Mouse (Mus musculus): ENCODE measurements around the gene Grk6.
"Not testable (repeated sequence)": the region's sequence is repeated elsewhere in the genome, so short reads cannot be mapped to it uniquely, and the experiment has no call there.

Grk6 gene

DNA sequence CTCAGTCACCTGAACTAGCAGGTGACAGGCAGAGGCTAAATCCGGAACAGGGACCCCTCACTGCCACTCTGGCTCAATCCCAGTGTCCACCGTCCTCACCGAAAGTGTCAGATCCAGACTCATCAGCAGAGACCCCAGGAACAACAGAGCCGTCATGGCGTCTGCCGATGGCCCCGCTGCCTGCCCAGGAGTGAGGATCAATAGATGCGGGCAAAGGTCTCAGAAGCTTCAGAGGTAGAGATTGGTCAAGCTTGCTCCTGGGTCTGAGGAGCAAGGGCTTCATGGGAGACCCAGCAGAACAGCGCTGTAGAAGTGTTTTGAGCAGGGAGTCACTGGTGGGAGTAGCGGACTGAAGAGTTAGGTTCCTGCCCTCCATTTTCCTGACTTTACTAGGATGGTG lies 18.3 kb upstream of the Grk6 start, which contains the start of gene F12:
Gene F12 (minus strand): TSS at position 181 of the 400 bp plus-strand sequence.
- DNase-seq (ENCODE audit: low spot score): no peak

DNA sequence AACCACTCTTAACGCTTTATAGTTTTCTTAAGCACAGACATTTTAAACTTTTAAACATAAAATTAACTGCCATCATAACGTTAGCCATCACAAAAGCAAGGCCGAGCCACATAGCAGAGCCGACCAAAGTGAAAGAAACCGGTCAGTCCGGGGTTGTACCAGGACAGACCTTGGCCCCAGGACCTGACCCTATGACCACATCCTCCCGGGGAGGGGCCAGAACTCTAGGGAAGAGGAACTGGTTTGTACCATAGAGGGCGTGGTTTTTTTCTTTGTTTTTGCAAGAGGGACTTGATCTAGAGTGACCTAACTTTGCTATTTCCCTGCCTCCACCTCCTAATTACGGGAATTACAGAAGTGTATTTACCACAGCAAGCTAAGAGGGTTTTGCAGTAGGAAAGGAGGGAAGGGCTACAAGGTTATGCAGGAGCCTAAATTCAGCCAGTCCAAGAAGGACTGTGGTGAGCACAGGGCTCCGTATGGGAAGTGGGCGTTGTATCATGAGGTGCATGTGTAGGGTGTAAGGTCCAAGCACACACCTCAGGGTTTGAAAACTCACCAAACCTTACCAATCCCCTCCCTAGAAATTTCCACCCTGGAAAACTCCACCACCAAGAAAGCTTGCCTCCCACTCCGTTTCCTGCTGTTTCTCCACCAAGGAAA lies 15.5 kb upstream of the Grk6 start:
- DNase-seq (ENCODE audit: low spot score): peak; percentile 80

DNA sequence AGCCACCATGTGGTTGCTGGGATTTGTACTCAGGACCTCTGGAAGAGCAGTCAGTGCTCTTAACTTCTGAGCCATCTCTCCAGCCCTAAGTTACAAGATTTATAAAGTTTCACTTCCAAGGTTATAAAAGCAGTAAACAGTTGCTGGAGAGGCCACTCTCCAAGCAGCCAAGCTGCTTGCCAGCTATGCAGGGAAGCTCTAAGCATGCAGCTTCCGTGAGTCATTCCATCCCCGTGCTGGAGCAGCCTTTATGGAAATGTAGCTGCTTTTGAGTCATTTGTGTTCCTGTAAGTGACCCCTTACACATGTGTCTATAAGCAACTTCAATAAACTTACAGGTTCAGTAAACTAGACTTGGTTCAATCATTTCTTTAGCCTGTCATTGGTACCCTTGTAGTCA lies 14.3 kb upstream of the Grk6 start:
- DNase-seq (ENCODE audit: low spot score): no peak

DNA sequence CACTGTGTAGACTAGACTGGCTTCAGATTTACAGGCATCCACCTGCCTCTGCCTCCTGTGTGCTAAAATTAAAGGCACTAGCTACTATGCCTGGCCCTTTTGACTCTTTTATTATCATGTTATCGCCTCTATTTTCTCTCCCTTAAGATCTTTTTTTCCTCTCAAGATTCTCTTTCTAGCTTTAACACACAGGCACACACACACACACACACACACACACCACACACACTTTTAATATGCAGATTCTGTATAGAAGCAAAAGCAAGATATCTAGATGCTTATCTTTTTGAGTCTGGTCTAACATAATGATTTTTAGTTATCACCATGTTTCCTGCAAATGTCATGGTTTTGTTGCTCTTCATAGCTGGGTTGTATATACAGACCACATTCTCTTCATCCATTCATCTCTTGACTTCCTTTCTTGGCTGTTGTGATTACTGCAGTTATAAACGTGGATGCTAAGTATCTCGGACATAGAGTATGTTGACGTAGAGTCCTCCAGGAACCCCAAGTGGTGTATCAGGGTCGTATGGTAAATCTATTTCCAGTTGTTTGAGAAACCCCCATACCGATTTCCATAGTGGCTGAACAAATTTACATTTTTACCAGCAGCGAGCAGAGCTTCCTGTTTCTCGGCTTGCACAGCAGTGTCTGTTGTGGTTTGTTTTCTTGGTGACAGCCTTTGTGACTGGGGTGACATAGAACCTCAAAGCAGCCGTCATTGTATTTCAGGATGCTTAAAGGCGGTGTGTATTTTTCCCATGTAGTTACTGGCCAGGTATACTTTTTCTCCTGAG lies 12.8 kb upstream of the Grk6 start:
- DNase-seq (ENCODE audit: low spot score): no peak

DNA sequence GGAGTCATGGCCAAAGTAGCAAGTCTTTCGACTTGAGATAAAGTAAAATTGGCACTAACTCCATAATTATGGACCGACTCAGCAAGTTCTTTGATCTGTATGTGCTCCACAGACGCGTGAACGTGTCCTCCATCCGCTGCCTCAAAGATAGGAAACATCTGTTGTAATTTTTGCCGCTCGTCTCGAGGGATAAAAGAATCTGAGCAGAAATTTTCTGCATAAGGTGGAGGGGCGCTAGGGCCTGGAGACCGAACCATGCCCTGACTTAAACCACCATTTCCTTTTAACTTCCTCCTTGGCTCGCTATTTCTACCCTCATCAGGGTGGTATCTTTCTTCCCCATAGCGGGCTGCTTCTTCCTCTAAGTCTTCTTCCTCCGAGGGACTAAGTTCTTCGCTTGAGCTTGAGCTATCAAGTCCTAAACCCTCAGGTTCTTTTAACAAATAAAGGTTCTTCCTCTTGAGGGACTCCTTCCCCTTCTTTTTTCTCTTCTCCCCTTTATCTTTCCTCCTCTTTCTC lies 7.7 kb upstream of the Grk6 start:
- not testable (repeated sequence) for DNase-seq (ENCODE audit: low spot score)

DNA sequence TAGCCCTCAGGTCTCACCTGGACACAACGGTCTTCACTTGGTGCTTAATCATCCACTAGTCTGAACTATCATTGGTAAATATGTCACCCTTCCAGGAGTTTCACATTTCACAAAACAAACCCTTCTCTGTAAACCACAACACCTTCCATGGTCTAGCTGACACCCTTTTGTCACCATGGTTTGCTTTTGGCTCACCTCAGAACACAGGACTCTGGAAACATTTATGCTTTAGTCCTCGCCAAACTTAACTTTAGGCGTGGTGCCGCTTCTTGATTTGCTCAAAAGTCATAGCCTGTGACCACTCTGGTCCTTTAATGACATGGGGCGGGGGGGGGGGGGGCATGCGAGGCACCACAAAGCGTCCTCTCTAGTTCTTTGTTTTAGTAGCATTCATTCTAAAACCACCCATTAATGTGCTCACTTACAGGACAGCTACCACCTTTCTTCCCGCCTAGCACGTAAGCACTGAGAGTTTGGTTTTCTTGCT lies 1.0 kb upstream of the Grk6 start:
- no peak for DNase-seq (ENCODE audit: low spot score)

DNA sequence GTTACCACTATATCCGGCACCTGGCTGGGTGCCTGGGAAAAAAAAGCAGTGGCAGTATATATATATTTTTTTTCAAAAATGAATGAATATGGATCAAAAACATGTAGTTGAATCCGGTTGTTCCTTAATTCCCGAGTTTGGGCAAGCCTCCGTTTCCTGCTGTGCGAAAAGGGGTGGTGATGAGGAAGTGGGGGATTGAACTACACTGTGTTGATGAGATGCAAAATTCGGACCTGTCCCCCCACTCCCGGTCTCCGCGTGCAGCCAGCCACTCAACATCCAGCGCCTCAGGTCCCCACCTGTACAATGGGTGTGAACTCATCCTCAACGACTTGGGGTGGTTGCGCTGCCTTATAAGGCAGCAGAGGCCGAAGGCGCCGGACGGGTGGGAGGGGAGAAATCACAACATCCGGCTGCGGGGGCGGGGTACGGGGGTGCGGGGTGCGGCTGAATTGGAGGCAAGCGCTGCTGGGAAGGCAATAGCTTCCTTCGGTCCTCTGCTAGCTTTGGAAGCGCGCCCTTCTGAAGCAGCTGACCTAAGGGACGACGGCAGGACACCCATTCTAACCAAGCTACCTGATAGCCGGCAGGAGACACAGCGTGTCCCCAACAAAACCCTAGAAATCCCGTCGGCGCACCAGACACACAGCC lies 461 bp upstream of the Grk6 start:
- no peak for DNase-seq (ENCODE audit: low spot score)

DNA sequence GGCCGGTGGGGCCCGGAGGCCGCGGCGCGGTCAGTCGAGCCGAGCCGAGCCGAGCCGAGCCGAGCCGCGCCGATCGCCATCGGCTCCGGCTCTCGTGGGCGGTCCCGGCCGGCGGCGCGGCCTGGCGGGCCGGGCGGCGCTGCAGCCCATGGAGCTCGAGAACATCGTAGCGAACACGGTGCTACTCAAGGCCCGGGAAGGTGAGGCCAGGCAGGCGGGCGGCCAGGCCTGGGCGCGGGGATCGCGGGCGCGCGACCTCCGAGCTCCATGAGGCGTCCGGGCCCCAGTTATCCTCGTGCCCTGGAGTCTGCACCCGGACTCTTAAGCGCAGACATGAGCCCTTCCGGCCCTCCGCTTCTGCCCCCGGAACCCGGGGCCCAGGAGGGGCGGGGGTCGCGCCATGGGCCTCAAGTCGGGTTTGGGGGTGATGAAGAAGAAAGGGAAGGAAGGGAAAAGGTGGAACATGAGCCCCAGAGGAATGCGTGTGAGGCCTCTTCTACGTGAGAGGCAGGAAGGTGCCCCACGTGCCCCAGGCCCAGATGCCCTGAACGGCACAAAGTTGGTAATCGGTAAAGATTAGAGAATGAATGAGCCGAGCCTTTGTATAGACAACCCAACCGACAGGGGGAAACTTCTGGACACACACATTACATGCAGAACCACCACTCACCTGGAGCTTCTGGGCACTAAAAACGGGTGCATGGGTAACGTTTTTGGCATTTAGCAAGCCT lies 654 bp downstream of the Grk6 start:
- no peak for DNase-seq (ENCODE audit: low spot score)

DNA sequence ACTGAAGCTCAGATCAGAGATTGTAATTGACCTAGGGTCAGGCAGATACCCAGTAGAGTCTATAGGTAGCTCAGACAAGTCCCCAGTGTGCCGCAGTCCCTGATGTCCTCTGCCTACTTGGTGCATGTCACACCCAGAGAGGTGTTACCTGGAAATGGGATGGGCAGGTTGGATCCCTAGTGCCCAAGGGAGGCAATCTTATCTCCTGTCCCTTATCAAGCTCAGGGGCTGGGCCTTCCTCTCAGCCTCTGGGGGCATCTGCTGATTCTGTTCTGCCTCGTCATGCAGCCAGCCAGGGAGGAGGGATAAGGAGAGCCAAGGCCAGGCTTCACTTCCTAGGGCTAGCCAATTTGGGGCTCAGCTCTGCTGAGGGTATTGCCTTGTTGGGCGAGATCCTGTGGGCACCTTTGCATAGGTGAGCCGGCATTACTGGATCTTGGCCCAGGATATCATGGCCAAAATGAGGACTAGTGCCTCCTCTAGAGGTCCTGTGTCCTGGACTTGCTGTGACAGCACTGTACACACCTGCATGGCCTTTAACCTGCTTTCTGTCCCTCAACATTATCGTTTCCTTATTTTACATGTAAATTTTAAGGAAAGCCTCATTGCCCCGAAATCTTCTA lies 1.7 kb downstream of the Grk6 start:
- DNase-seq (ENCODE audit: low spot score): no peak

DNA sequence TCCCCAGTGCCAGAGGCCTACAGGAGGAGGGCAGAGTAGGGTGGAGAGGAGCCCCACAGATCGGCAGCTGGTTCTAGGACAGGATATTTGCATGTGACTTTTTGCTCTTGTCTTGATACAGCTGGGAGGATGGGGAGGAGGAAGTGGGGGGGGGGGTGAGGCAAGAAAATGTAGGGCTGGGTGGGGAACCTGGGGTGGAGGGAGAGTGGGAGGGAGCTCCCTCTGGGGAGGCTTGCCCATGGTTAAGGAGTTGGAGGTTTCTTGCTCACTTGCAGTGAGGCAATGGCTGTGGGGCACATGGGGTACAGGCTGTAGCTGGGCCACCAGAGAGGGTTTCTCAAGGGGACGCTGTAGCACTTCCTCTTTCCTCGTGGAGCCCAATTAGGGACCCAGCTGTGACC lies 2.7 kb downstream of the Grk6 start:
- no peak for DNase-seq (ENCODE audit: low spot score)

DNA sequence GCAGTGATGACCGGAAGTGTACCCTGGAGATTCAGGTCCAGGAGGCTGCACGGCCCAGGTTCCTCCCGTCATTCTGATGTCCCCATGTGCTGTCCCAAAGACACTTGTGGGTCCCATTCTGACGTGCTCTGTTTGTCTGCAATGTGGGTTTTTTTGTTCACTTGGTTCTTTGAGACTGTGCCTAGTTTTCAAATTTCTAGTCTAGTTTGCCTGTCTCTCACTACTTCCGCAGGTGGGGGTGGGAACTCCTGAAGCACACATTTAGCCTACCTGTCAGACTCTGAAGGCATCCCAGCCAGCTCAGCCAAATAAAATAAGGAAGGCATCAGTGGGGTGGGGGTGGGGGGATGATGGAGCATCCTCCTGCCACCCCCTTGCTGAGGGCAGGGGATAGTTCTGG lies 3.3 kb downstream of the Grk6 start:
- no peak for DNase-seq (ENCODE audit: low spot score)

DNA sequence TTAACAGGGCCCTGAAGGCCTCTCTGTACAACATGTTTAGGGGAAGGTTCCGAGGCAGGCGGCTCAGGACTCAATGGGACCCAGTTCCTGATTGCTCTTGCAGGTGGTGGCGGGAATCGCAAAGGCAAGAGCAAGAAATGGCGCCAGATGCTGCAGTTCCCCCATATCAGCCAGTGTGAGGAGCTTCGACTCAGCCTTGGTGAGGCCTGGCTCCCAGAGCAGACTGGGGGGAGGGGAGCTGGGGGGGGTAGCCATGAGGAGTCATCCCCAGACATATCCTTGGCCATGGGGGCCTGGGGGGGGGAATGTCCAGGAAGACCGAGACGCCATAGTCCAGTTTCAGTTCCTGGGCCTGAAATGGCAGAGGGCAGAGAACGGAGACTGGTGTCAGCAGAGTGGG lies 4.3 kb downstream of the Grk6 start:
- DNase-seq (ENCODE audit: low spot score): no peak

DNA sequence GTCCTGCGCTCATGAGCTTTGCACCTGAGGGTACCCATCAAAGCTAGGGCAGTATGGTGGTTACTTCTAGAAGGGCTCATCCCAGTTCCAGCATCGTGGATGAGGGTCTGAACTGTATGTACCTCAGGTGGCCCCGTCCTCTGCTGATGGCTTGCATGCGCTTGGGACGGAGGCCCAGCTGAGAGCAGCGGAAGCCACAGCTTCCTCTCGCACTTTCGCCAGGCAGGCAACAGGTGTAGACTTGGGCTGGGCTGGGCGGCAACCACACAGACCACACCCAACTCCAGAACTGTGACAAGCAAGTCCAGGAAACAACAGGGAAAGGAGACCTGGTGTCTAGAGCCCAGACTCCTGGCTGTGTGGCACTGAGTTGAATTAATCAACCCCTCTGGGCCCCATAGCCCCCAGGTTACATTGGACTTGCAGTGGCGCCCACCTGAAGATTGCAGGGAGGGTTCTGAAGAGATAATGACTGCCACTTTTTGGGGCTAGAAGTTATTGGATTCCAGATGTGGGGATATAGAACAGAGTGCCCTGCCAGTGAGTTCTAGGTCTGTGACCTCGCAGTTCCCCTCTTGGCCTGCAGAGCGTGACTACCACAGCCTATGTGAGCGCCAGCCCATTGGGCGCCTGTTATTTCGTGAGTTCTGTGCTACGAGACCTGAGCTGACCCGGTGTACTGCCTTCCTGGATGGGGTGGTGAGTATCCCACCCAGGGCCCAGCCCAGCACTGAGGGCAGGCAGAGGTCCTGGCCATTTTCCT lies 5.0 kb downstream of the Grk6 start:
- DNase-seq (ENCODE audit: low spot score): no peak

DNA sequence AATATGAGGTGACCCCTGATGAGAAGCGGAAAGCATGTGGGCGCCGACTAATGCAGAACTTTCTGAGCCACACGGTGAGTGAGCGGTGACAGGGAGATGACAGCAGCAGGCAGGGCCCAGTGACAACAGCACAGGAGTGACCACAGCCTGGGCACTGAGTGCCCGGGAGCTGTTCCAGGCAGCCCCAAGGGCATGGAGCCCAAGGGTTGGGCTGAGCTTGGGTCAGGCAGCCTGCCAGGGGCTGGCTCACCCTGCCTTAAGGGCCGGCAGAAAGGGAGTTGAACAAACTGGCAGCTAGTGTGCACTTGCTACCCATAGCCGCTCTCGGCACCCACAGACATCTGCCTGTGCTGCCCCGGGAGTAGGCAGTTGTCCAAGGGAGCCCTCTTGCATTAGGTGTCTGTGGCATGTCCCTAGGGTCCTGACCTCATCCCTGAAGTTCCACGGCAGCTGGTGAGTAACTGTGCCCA lies 5.7 kb downstream of the Grk6 start:
- peak; percentile 74 for DNase-seq (ENCODE audit: low spot score)

DNA sequence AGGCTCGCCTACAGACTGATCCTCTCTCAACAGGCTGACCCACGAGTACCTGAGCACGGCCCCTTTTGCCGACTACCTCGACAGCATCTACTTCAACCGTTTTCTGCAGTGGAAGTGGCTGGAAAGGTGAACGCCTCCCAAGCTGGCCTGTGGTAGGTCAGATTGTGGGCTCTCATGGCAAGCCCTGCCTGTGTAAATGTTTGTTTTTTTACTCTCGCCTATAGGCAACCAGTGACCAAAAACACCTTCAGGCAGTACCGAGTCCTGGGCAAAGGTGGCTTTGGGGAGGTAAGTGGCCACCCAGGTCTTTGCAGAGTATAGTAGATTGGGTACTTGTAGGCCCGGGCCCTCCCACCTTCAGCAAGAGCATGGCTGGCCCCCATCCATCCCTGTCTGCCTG lies 6.4 kb downstream of the Grk6 start:
- no peak for DNase-seq (ENCODE audit: low spot score)

DNA sequence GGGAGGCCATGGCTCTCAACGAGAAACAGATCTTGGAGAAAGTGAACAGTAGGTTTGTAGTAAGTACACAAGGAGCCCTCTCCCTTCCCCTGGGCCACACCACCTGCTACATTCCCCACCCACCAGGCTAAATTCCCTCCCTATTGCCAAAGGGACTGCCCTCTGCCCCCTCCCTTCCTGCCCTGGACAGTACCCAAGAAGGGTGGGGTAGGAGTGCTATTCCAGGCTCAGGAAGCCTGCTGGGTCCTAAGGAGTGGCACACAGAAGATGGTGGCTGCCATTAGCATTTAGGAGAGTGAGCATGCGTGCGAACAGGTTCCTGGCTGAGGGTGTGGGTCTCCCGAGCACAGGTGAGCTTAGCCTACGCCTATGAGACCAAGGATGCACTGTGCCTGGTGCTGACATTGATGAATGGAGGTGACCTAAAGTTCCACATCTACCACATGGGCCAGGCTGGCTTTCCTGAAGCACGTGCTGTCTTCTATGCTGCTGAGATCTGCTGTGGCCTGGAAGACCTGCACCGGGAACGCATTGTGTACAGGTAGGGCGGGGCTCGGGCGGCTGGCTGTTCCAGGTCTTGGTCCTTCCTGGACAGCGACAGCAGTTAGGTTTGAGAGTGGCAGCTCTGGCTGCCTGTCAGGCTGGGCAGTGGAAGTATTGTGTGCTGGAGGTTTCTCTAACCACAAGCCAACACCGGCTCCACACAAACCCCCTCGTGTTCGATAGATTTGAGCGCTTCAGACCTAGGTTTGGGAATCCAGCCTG lies 7.1 kb downstream of the Grk6 start:
- no peak for DNase-seq (ENCODE audit: low spot score)

DNA sequence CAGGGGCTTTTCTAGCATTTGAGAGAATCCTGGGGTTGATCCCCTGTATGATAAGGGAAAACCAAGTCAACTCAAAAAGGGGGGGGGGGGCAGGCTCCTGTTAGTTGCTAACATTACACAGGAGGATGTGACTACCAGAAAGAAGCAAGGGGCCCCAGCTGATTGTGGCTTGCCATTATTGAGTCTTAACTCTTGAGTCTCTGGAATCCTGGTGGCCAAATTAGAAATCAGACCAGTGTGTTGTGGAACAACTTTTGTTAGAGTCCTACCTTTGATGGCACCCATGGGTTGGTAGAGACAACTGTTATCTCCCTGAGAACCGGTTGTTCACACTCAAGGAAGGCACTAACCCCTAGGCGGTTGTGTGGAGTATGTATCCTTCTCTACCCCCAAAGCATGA lies 18.1 kb downstream of the Grk6 start:
- no peak for DNase-seq (ENCODE audit: low spot score)

DNA sequence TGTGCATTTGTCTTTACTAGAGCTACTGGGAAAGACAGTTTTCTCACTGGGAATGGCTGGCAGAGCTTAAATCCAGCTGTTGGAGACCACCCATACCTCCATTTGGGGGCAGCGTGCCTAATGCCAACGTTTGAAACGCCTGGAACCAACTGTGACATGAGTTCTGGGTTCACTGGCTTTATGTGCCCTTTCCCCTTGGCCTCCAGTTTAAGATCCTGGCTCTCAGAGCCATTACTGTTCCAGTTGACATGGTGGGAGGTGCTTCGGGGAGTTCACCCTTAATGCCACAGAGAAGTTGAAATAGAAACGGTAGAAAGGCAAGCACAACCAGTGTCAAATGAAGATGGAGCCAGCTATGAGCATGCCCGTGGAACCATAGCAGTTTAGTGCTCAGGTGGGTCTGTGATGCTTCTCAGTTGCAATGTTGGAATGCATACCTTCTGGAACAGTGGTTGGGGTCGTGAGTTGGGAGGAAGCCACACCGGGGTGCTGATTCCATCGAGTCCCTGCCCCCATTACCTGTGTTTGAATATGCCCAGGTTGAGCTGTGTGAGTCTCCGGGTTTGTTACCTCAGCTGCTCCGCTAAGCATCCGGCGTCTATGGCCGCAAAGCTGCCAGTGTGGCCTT lies 18.6 kb downstream of the Grk6 start:
- no peak for DNase-seq (ENCODE audit: low spot score)

Measured in testis, postnatal 10 days (tissue).